Mouse (Mus musculus): ENCODE data around the gene Coq8b.
"Not testable (repeated sequence)": the region's sequence is repeated elsewhere in the genome, so short reads cannot be mapped to it uniquely, and the experiment has no call there.

Gene Coq8b

GRCm38 (mm10) chr7:27228865-27229264 is 4.0 kb upstream of the Coq8b start:
- DNase-seq (ENCODE audit: low read depth, low spot score) = no peak

- no peak for DNase-seq (ENCODE audit: low read depth, low spot score)
These were observed 2.0 kb upstream of the Coq8b start for GRCm38 (mm10) chr7:27230781-27231180.

DNA sequence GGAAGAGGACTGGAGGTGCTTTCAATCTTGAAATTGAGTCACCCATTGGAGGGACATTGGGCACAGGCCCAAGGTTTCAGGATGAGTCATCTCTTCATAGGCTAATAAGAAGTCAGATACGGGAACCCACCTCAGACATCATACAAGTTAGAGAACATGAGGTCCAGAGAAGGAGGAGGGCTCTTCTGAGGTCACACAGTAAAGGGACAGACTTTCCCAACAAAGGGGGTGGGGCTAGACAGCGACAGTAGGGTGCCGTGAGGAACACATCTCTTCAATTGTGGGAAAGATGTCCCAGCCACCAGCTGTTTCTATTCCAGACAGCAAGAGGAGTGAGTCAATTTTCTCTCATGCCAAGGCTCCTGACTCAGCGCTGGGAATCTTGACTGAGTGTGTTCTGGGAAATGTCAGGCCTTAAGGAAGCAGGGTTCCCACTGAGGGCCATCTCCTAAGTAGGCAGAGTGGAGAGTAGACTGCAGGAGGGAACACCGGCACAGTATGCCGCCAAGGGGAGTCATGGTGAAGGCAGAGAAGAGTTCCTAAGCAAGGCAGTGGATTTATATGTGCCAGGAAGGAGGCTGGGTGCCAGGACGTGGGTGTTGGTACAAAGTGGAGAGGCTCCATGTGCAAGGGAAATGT is 1.0 kb upstream of the Coq8b start:
- peak; percentile 90 for DNase-seq (ENCODE audit: low read depth, low spot score)

- no peak for DNase-seq (ENCODE audit: low read depth, low spot score)
These were observed 477 bp downstream of the Coq8b start for GRCm38 (mm10) chr7:27233300-27233699.

- no peak for DNase-seq (ENCODE audit: low read depth, low spot score)
These were observed 2.9 kb downstream of the Coq8b start for GRCm38 (mm10) chr7:27235726-27236125.

DNA sequence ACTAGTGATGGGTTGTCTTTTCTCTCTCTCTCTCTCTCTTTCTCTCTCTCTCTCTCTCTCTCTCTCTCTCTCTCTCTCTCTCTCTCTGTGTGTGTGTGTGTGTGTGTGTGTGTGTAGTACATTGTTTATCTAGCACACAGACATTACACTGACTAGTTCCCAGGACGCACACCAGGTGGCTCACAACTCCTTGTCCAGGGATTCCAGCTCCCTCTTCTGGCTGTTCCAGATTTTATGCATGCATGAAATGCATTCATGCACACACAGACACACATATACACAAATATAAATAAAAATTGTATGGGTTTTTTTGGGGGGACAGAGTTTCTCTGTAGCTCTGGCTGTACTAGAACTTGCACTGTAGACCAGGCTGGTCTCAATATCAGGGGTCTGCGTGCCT is 4.7 kb downstream of the Coq8b start:
- DNase-seq (ENCODE audit: low read depth, low spot score) = no peak

DNA sequence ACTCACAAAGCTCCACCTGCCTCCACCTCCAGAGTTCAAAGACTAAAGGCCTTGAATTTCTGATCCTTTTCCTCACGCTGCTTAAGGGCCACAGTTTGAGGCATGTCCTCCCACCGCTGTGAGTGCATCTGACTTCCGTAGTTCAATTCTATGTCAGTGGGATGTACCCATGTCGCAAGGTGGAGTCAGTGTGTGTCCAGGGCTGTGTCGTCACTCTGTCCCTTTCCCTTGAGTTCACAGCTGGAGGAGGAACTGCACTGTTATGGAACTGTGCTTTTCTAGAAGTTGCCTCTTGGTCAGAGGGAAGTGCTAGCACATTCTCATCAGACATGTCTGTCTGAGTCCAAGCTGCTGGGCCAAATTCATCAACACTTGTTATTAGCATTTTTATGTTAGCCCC is 5.7 kb downstream of the Coq8b start:
- no peak for DNase-seq (ENCODE audit: low read depth, low spot score)

DNA sequence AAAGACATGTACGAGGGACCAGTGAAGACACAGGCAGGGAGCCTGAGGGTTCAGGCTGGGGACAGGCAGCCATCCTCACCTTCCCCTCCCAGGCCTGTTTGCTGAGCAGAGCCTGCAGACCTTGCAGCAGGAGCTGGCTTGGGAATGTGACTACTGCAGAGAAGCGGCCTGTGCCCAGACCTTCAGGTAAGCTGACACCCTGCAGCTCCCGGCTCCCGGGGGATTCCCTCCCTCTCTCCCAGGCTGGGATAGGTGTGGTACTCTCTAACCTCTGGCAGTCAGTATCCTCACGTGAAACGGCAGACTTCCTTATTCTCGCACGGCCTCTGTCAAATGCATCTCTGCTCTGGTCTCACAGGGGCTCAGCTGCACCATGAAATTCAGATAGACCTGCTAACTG is 10.4 kb downstream of the Coq8b start:
- DNase-seq (ENCODE audit: low read depth, low spot score) = no peak

DNA sequence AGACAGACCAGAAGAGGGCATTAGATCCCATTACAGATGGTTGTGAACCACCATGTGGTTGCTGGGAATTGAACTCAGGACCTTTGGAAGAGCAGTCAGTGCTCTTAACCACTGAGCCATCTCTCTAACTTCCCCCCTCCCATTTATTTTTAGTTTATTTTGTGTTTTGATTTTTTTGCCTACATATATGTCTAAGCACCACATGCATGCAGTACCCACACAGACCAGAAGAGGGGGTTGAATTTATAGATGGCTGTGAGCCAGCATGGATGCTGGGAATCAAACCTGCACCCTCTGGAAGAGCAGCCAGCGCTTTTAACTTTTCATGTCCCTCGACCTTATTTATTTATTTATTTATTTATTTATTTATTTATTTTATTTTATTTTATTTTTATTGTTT is 11.3 kb downstream of the Coq8b start:
- DNase-seq (ENCODE audit: low read depth, low spot score) = not testable (repeated sequence)

DNA sequence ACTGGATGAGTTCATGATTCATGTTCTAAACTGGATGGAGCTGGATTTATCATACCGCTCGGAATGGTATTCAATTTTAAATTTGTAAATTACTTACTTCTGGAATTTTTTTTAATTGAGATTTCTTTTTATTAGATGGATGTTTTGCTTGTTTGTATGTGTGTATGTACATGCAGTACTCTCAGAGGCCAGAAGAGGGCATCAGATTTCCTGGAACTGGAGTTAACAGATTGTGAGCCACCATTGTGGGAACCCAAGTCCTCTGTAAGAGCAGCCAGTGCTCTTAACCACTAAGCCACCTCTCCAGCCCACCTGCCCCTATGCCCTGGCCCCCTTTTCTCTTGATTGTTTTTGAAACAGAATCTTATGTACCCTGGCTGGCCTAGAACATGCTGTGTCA is 16.3 kb downstream of the Coq8b start:
- no peak for DNase-seq (ENCODE audit: low read depth, low spot score)

- no peak for DNase-seq (ENCODE audit: low read depth, low spot score)
These were observed 17.1 kb downstream of the Coq8b start for GRCm38 (mm10) chr7:27249928-27250327.

- no peak for DNase-seq (ENCODE audit: low read depth, low spot score)
These were observed 19.1 kb downstream of the Coq8b start for GRCm38 (mm10) chr7:27251946-27252345.

- DNase-seq (ENCODE audit: low read depth, low spot score) = no peak
These were observed 22.9 kb downstream of the Coq8b start for GRCm38 (mm10) chr7:27255721-27256120.

GRCm38 (mm10) chr7:27257046-27257851 is 24.4 kb downstream of the Coq8b start:
- DNase-seq (ENCODE audit: low read depth, low spot score) = peak; percentile 78

- DNase-seq (ENCODE audit: low read depth, low spot score) = no peak
These were observed 25.0 kb downstream of the Coq8b start for GRCm38 (mm10) chr7:27257852-27258204.

DNA sequence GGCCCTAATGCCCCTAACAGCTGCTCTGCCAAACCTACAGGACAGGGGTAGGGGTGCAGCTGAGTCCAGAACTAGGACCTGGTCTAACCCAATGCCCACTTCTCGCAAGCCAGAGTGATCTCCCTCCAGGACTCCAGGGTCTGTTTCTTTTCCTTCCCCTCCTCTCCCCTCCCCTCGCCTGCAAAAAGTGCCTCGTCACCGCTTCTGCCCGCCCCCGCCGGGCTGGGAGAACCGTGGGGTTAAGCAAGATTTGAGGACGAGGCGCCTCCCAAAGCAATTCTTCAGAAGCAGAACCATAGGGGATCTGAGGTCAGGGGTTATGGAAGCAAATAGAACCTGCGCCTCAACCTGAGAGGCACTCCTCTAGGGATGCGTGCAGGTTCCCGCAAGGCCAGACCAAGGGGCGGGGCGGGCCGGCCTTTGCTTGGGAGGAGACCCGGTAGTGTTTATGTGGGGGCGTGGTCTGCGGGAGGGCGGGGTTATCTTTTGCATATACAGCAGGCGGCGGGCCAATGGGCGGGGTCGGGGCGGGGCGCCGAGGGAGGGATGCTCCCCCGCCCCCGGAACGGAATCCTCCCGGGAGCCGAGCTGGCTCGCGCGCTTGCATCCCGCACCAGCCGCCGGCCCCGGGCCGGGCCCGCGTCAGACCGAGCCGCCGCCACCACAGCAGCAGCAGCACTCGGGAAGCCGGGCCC is 25.5 kb downstream of the Coq8b start, which contains the start of gene Numbl:
TSS of gene Numbl (plus strand) at position 229 of the 695 bp plus-strand sequence.
- DNase-seq (ENCODE audit: low read depth, low spot score) = peak; percentile 83

- no peak for DNase-seq (ENCODE audit: low read depth, low spot score)
These were observed 26.5 kb downstream of the Coq8b start for GRCm38 (mm10) chr7:27259271-27259721.

GRCm38 (mm10) chr7:27259771-27260170 is 26.9 kb downstream of the Coq8b start:
- no peak for DNase-seq (ENCODE audit: low read depth, low spot score)

- DNase-seq (ENCODE audit: low read depth, low spot score) = no peak
These were observed 28.0 kb downstream of the Coq8b start for GRCm38 (mm10) chr7:27260856-27261255.

DNA sequence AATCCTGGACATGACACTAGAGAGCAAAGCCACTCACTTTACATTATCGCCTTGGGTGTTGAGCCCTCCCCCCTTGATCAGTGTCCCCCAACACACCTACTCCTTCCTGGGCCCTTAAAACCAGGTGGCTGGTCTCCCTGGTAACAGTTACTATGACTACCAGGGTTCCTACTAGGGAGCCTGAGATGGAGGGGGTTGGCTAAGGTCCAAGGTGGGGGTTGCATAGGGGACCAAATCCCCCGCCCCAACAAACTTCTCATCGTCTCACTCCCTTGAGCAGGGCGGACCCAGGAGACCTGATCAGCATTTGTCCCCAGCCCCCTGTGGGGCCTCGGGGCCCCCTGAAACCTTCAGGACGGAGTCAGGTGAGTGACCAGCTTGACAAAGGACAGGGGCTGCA is 29.1 kb downstream of the Coq8b start:
- no peak for DNase-seq (ENCODE audit: low read depth, low spot score)

DNA sequence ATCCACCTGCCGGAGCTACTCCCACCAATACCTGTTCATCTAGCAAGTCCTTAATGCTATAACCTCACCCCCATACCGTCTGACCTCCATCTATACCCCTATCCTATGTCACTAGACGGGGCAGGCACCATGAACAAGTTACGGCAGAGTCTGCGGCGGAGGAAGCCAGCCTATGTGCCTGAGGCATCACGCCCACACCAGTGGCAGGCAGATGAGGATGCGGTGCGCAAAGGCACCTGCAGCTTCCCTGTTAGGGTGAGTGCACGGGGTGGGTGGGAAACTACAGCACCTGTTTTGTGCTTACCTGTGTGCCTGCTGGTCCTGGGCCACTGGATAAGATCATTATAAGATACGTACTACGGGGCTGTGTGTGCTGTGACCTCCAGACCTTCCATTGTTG is 31.9 kb downstream of the Coq8b start:
- DNase-seq (ENCODE audit: low read depth, low spot score) = no peak

DNA sequence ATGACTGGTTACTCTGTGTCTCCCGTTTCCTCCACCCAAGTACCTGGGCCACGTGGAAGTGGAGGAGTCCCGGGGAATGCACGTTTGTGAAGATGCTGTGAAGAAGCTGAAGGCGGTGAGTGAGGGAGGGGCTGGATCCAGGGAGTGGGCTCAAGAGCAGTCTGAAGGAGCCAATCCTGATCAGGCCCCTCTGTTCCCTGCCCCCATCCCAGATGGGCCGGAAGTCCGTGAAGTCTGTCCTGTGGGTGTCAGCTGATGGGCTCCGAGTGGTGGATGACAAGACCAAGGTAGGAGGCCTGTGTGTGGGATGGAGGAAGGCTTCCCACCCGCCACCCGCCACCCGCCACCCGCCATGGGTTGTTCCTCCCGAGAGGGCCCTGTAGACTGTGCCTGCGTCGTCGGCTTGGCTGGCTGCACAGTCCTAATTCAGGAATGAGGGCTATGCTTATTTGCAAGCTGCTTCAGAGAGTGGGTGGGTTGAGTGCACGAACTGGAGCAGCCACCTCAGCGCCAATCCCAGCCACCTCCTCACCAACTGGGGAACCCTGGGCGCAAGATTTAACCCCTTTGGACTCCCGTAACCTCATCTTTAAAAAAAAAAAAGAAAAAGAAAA is 33.8 kb downstream of the Coq8b start:
- DNase-seq (ENCODE audit: low read depth, low spot score) = peak; percentile 82
